In genomic region chr11:85474326-85474725, GRCm38 (mm10) we compare ENCODE assay signal across 13 mouse cellular contexts.
A peak's percentile ranks its signal among the peaks of the same experiment; 100 is the strongest.
DNase-seq lines count a peak whose midpoint lies in the region; ATAC-seq and TF ChIP-seq lines count a peak whose summit lies in the region.
"Had no signal": no experiment of that assay in that cellular context is flagged by ENCODE, and none has a peak within 500 bp of the region (broad histone marks: within the 10 kb centered on the region; RNA-seq: fewer than 3 reads in every experiment).

No protein-coding gene starts in this region.

- no peak overlapping the region for H3K27ac ChIP-seq in forebrain, embryonic 14.5 days (ENCODE audit: low read depth, low read length)
- H3K27ac ChIP-seq in forebrain, postnatal 0 days (ENCODE audit: low read depth, low read length) = no peak overlapping the region
- no peak overlapping the region for H3K27ac ChIP-seq in hindbrain, embryonic 14.5 days
- H3K27ac ChIP-seq: kidney, embryonic 15.5 days; limb, embryonic 12.5 days had no signal

- H3K4me2 ChIP-seq in forebrain, embryonic 14.5 days (ENCODE audit: low read length) = no peak overlapping the region
- H3K4me2 ChIP-seq in forebrain, postnatal 0 days (ENCODE audit: low read depth) = no peak overlapping the region
- H3K4me2 ChIP-seq in hindbrain, embryonic 14.5 days (replicated peaks) = no peak overlapping the region
- H3K4me2 ChIP-seq: kidney, embryonic 15.5 days; limb, embryonic 12.5 days had no signal

- DNase-seq in forebrain, embryonic 14.5 days (ENCODE audit: low spot score) = peak; percentile 35
- DNase-seq in forebrain, postnatal 0 days = no peak
- DNase-seq in kidney, postnatal 10 days = peak; percentile 75
- no peak for DNase-seq in kidney, adult 8-10 months
- peak; percentile 52 for DNase-seq in embryo, embryonic 10.5 days (ENCODE audit: low spot score)
- DNase-seq in hindbrain, embryonic 14.5 days (ENCODE audit: low spot score) = peak; percentile 28
- no peak for DNase-seq in right cerebral cortex, adult 18-20 months
- no peak for DNase-seq in cerebellum, adult 11 months
- DNase-seq: adrenal gland, postnatal 14 days; right cerebral cortex, postnatal 25 days had no signal

- 42% methylated on average over 12 of the region's 12 CpGs for WGBS in forebrain, embryonic 14.5 days
- 32% methylated on average over 12 of the region's 12 CpGs for WGBS in forebrain, postnatal 0 days
- 29% methylated on average over 12 of the region's 12 CpGs for WGBS in hindbrain, embryonic 14.5 days

- no peak for ATAC-seq in forebrain, embryonic 14.5 days
- ATAC-seq in forebrain, postnatal 0 days = no peak
- ATAC-seq in hindbrain, embryonic 14.5 days (ENCODE audit: low FRiP score) = no peak

- no peaks in the 10 kb centered on the region for H3K9me3 ChIP-seq in forebrain, embryonic 14.5 days (replicated peaks; ENCODE audit: control insufficient read depth, low read length)
- H3K9me3 ChIP-seq in forebrain, postnatal 0 days (ENCODE audit: low read length) = no peaks in the 10 kb centered on the region
- H3K9me3 ChIP-seq in hindbrain, embryonic 14.5 days (ENCODE audit: control insufficient read depth, low read length) = no peaks in the 10 kb centered on the region
- H3K9me3 ChIP-seq: kidney, embryonic 15.5 days; limb, embryonic 12.5 days; megakaryocyte, embryonic 14.5 days had no signal

- no peak overlapping the region for H3K4me3 ChIP-seq in forebrain, embryonic 14.5 days (ENCODE audit: low read depth, low read length)
- no peak overlapping the region for H3K4me3 ChIP-seq in forebrain, postnatal 0 days (ENCODE audit: low read depth, low read length)
- no peak overlapping the region for H3K4me3 ChIP-seq in hindbrain, embryonic 14.5 days (replicated peaks; ENCODE audit: low read length)
- H3K4me3 ChIP-seq: kidney, embryonic 15.5 days; limb, embryonic 12.5 days; megakaryocyte, embryonic 14.5 days had no signal

- no peaks in the 10 kb centered on the region; the same call in 1 of the 2 replicates for H3K27me3 ChIP-seq in forebrain, embryonic 14.5 days (replicated peaks; ENCODE audit: control insufficient read depth, insufficient read depth, low read length)
- no peaks in the 10 kb centered on the region for H3K27me3 ChIP-seq in forebrain, postnatal 0 days (ENCODE audit: insufficient read depth, low read length)
- no peaks in the 10 kb centered on the region for H3K27me3 ChIP-seq in hindbrain, embryonic 14.5 days (ENCODE audit: control insufficient read depth, insufficient read depth, low read length)
- H3K27me3 ChIP-seq: kidney, embryonic 15.5 days; limb, embryonic 12.5 days had no signal

- H3K36me3 ChIP-seq in forebrain, embryonic 14.5 days (ENCODE audit: control insufficient read depth, insufficient read depth, low read length) = no peaks in the 10 kb centered on the region
- H3K36me3 ChIP-seq in forebrain, postnatal 0 days (ENCODE audit: insufficient read depth) = no peaks in the 10 kb centered on the region
- no peaks in the 10 kb centered on the region for H3K36me3 ChIP-seq in hindbrain, embryonic 14.5 days (replicated peaks; ENCODE audit: control insufficient read depth, insufficient read depth)
- H3K36me3 ChIP-seq: kidney, embryonic 15.5 days; limb, embryonic 12.5 days had no signal

- TF ChIP-seq CTCF in forebrain, postnatal 0 days (IDR thresholded peaks at IDR 0.05; ENCODE audit: low read depth) = no peak

- H3K9ac ChIP-seq in forebrain, embryonic 14.5 days (ENCODE audit: low read length) = no peak overlapping the region
- no peak overlapping the region for H3K9ac ChIP-seq in forebrain, postnatal 0 days
- no peak overlapping the region for H3K9ac ChIP-seq in hindbrain, embryonic 14.5 days
- H3K9ac ChIP-seq: kidney, embryonic 15.5 days; limb, embryonic 12.5 days had no signal

- no peaks in the 10 kb centered on the region for H3K4me1 ChIP-seq in forebrain, embryonic 14.5 days (ENCODE audit: control insufficient read depth, insufficient read depth, low read length)
- no peaks in the 10 kb centered on the region for H3K4me1 ChIP-seq in forebrain, postnatal 0 days (ENCODE audit: insufficient read depth)
- H3K4me1 ChIP-seq in hindbrain, embryonic 14.5 days (replicated peaks; ENCODE audit: control insufficient read depth, insufficient read depth, low read length) = no peaks in the 10 kb centered on the region; the same call in 1 of the 2 replicates
- H3K4me1 ChIP-seq: kidney, embryonic 15.5 days had no signal

Comparison
In these comparisons a context has a peak if more than half of its experiments do, and no peak if none do; other contexts are left out.
1. DNase-seq: peak in forebrain, embryonic 14.5 days (single experiment), kidney, postnatal 10 days (single experiment), embryo, embryonic 10.5 days (single experiment) and hindbrain, embryonic 14.5 days (single experiment); none in forebrain, postnatal 0 days (single experiment), kidney, adult 8-10 months (0 of 2), right cerebral cortex, adult 18-20 months (single experiment) and cerebellum, adult 11 months (single experiment).